Mouse (Mus musculus): ENCODE data around the gene Basp1. TPM values are rescaled to one million over a fixed set of nuclear protein-coding genes. Genes with fewer than 3 reads are reported as not detected.

Gene Basp1
- 1 to 10 TPM; 1.0 to 5.4 TPM for polyA plus RNA-seq (2017; shearing (Covaris generic))

GRCm38 (mm10) chr15:25413378-25413901, at the start of gene Basp1:
Gene Basp1 (minus strand): TSS chr15:25413764.

Other genes starting within 250 kb of the Basp1 start
- gene Myo10, start 208.8 kb upstream of the Basp1 start, polyA plus RNA-seq (2017; shearing (Covaris generic)), result 1 to 10 TPM; 2.4 to 6.4 TPM